Mouse (Mus musculus): ENCODE measurements around the gene Slc6a5. TPM values are rescaled to one million over a fixed set of nuclear protein-coding genes. Genes with fewer than 3 reads are reported as not detected.
A peak's percentile ranks its signal among the peaks of the same experiment; 100 is the strongest.

Gene Slc6a5
- 10.7 and 11.5 TPM in 2 replicates for polyA plus RNA-seq (2015; fragmentation: Nextera tagmentation; extraction: Ambion mirVana)

DNA sequence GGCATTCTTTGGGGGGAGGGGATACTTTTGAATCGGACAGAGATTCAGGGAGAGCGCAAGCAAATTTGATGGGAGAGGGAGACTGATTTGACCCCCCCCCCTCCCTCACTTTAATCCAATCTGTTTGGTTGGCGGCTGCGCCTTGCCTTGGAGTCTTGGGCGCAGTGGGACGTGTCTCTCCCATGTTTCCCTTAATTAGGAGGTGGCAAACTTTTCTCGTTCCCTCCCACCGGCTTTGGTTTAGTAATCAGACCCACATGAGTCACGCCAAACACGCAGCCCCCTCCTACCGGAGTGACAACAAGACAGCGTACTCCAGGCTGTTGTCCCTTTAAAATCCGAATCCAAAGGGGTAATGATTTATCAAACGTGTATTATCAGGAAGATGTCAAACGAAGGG is at the start of gene Slc6a5:
TSS of gene Slc6a5 (plus strand) at position 297 of the 400 bp plus-strand sequence.
- 2% methylated on average over 15 of the region's 15 CpGs for WGBS
- no peaks in the 10 kb centered on the region for H3K9me3 ChIP-seq
- H3K27ac ChIP-seq (replicated peaks) = peak within 1 kb of the TSS; percentile 81
- H3K9ac ChIP-seq = peak within 1 kb of the TSS; percentile 47
- peaks cover 66% of the 10 kb centered on the region for H3K27me3 ChIP-seq
- peaks cover 13% of the 10 kb centered on the region for H3K4me1 ChIP-seq (replicated peaks)
- peak; percentile 42; the same call in 1 of the 2 replicates for ATAC-seq (ENCODE audit: low FRiP score, low read depth)
- H3K4me3 ChIP-seq = peak within 1 kb of the TSS; percentile 38
- H3K4me2 ChIP-seq = peak within 1 kb of the TSS; percentile 56
- no peaks in the 10 kb centered on the region for H3K36me3 ChIP-seq

DNA sequence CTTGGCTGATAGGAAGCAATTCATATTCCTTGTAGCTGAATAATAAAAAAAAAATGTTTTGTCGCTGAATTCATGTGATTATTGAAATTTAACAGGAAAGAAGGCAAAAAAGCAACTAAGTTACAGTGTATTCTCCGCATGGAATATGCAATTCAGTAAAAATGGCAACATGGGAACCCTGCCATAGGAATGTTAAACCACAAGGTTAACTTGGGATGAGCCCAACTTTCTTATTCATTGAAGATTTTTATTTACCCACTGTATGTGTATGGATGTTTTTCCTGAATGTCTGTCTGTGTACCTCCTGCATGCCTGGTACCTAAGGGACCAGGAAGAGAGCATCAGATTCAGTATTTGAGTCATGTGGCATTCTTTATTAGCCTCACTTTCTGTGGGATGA is 48.8 kb upstream of the Slc6a5 start:
- ATAC-seq (ENCODE audit: low FRiP score, low read depth) = no peak

DNA sequence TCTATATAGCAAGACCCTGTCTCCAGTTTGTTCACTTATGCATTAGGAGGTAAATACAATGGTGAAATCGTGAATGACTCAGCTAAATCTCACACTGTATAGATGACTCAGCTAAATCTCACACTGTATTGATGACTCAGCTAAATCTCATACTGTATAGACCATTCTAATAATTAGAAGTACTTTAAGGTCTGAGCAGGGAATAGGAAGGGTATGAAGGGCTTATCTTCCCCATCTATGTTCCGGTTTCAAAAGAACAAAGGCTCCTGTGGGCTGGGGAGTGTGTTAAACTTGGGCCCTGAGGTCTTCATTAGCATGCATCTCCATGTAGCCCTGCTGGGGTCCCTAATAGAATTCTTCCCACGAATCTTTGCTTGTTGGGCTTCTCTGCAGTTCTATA is 46.2 kb upstream of the Slc6a5 start:
- Histone ChIP-seq H3K4me1 (replicated peaks) (no peaks in the 10 kb centered on the region), H3K4me3 (no peak overlapping the region), H3K9ac (no peak overlapping the region), H3K9me3 (no peaks in the 10 kb centered on the region), H3K4me2 (no peak overlapping the region), H3K36me3 (0 out of 2 replicates have a peak, but pooled peaks cover 1% of the 10 kb centered on the region), H3K27ac (replicated peaks) (no peak overlapping the region), H3K27me3 (no peaks in the 10 kb centered on the region)
- 46% methylated on average over 3 of the region's 3 CpGs for WGBS
- ATAC-seq (ENCODE audit: low FRiP score, low read depth) = no peak; the same call in 1 of the 2 replicates

More for the DNA sequence above, 48.8 kb upstream of the Slc6a5 start:
- H3K9ac ChIP-seq = no peak overlapping the region
- H3K4me2 ChIP-seq = no peak overlapping the region
- no peak overlapping the region for H3K4me3 ChIP-seq
- H3K9me3 ChIP-seq = no peaks in the 10 kb centered on the region
- H3K4me1 ChIP-seq (replicated peaks) = no peaks in the 10 kb centered on the region
- 95% methylated on average over 2 of the region's 2 CpGs for WGBS
- H3K36me3 ChIP-seq = peaks cover 7% of the 10 kb centered on the region; the same call in 1 of the 2 replicates
- no peaks in the 10 kb centered on the region for H3K27me3 ChIP-seq
- H3K27ac ChIP-seq (replicated peaks) = no peak overlapping the region

DNA sequence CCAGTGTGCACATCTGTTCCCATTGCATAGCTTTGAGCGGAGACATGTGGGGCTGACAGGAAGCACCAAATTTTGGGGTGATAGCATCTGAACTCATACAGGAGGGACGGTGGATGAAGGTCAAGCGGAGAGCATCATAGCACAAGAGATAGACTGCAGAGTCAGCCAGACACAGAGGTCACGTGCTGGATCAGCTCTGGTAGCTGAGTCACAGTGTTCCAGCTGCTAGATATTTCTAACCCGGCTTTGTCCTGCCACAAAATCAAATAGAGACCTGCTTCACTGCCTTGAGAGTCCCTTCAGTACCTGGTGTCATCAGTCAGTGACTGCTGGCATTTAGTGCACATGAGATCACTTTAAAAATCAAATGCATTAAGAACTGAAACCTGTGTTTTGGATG is 40.3 kb upstream of the Slc6a5 start:
- Histone ChIP-seq H3K4me3 (no peak overlapping the region), H3K36me3 (no peaks in the 10 kb centered on the region), H3K27me3 (no peaks in the 10 kb centered on the region), H3K27ac (replicated peaks) (peak overlapping the region; percentile 73), H3K9ac (no peak overlapping the region), H3K9me3 (no peaks in the 10 kb centered on the region), H3K4me1 (replicated peaks) (0 out of 2 replicates have a peak, but pooled peaks cover 6% of the 10 kb centered on the region), H3K4me2 (no peak overlapping the region)
- no peak for ATAC-seq (ENCODE audit: low FRiP score, low read depth)
- 74% methylated on average over 5 of the region's 5 CpGs for WGBS

DNA sequence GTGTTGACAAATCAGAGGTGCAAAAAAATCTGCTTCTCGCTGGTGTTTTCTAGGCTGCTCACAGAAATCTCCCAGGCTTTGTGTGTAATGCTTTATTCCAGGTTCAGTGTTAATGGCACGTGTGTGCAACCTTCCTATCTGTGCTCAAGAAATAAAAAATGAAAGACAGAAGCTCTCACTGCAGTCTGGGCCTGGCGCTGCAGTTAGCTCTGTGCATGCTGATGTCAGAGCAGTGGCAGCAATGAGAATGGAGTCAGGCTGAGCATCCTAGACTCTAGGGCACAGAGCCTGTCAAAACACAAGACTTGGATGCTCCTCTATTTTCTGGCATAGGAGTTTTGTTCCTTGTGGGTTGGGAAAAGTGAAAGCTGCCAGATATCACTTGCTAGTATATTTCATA is 39.7 kb upstream of the Slc6a5 start:
- Histone ChIP-seq H3K9ac (no peak overlapping the region), H3K9me3 (no peaks in the 10 kb centered on the region), H3K4me1 (replicated peaks) (0 out of 2 replicates have a peak, but pooled peaks cover 6% of the 10 kb centered on the region), H3K36me3 (no peaks in the 10 kb centered on the region), H3K4me3 (no peak overlapping the region), H3K4me2 (no peak overlapping the region), H3K27ac (replicated peaks) (peak overlapping the region; percentile 73), H3K27me3 (no peaks in the 10 kb centered on the region)
- peak; percentile 36; the same call in 1 of the 2 replicates for ATAC-seq (ENCODE audit: low FRiP score, low read depth)
- 58% methylated on average over 3 of the region's 3 CpGs for WGBS

DNA sequence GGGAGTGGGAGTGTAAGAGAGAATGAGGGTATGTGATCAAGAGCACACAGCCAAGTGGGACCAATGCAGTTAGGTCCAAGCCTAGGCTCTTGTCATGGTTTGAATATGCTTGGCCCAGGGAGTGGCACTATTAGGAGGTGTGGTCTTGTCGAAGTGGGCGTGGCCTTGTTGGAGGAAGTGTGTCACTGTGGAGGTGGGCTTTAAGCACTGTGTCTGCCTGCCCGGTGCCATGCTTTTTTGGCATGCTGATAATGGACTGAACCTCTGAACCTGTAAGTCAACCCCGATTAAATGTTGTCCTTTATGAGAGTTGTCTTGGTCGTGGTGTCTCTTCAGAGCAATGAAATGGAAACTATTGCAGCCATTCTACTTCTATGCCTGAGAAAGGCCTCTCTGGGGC is 32.6 kb upstream of the Slc6a5 start:
- H3K27ac ChIP-seq (replicated peaks) = no peak overlapping the region
- no peaks in the 10 kb centered on the region for H3K27me3 ChIP-seq
- ATAC-seq (ENCODE audit: low FRiP score, low read depth) = no peak
- no peak overlapping the region for H3K9ac ChIP-seq
- peaks cover 12% of the 10 kb centered on the region for H3K4me1 ChIP-seq (replicated peaks)
- no peak overlapping the region for H3K4me3 ChIP-seq
- H3K9me3 ChIP-seq = no peaks in the 10 kb centered on the region
- 86% methylated on average over 5 of the region's 5 CpGs for WGBS
- H3K4me2 ChIP-seq = no peak overlapping the region
- H3K36me3 ChIP-seq = no peaks in the 10 kb centered on the region

DNA sequence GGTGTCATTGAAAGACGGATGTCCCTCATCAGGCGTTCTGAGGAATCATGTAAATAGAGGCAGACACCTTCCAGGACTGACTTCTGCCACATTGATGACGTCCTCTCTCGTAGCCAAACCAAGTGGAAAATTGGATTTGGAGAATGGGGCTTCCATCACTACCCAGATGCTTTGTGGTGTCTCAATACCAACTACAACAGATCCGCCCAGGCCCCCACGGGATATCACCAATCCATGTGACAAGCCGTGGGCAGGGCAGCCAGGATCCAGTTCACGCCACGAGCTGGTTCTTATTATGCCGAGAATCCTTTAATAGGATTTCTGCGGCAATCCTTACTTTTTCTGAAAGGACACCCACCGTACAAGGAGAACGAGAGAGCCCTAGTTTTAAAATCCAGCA is 30.9 kb upstream of the Slc6a5 start:
- no peaks in the 10 kb centered on the region for H3K27me3 ChIP-seq
- ATAC-seq (ENCODE audit: low FRiP score, low read depth) = no peak
- no peaks in the 10 kb centered on the region for H3K9me3 ChIP-seq
- WGBS = 49% methylated on average over 13 of the region's 13 CpGs
- H3K27ac ChIP-seq (replicated peaks) = peak overlapping the region; percentile 63; the same call in 1 of the 2 replicates
- H3K36me3 ChIP-seq = no peaks in the 10 kb centered on the region
- no peak overlapping the region for H3K9ac ChIP-seq
- peaks cover 22% of the 10 kb centered on the region for H3K4me1 ChIP-seq (replicated peaks)
- H3K4me3 ChIP-seq = no peak overlapping the region
- H3K4me2 ChIP-seq = peak overlapping the region; percentile 9; the same call in 1 of the 2 replicates

DNA sequence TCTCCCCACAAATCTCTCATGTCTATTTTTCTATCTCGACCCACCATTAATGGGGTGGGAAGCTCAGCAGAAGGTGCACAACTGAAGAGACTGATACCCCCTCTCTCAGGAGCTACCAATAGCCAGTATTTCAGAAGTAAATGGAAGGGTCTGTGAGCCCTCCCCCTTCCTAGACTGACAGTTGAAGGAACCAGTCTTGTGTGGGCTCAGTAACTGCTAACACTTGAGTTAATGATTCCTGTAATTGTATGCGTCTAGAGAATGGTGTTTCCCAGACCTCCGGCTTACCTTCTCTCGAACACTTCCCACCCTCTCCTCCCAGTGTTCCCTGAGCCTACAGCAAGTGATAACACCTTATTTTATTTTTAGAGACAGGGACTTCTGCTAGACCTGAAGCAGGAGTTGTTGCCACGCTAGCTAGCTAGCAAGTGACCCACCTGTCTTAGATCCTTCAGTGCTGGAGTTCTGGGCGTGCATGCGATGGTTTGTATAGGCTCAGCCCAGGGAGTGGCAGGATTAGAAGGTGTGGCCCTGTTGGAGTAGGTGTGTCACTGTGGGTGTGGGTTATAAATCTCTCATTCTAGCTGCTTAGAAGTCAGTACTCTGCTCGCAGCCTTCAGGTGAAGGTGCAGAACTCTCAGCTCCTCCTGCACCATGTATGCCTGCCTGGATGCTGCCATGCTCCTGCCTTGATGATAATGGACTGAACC is 29.8 kb upstream of the Slc6a5 start:
- Histone ChIP-seq H3K27ac (replicated peaks) (peak overlapping the region; percentile 43; the same call in 1 of the 2 replicates), H3K9ac (no peak overlapping the region), H3K4me3 (no peak overlapping the region), H3K4me1 (replicated peaks) (peaks cover 22% of the 10 kb centered on the region), H3K4me2 (no peak overlapping the region), H3K9me3 (no peaks in the 10 kb centered on the region), H3K27me3 (no peaks in the 10 kb centered on the region), H3K36me3 (no peaks in the 10 kb centered on the region)
- peak; percentile 40; the same call in 1 of the 2 replicates for ATAC-seq (ENCODE audit: low FRiP score, low read depth)
- 74% methylated on average over 8 of the region's 8 CpGs for WGBS

DNA sequence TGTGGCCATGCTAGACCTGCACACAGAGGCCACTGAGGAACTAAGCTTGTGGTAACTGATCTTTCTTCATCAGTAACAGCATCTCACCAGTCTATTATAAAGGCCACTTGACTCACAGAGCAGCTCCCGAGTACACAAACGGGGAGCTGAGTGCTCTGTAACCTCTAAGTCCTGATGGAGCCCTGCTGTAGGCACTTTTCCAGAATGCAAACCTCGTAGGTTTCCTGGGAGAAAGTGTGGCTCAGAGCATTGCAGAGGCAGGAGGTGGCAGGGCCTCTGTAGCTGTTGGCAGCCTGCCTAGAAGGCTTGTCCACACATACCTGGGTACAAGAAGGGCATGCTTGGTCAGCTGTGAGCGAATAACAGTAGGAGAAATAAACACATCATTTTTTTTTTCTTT is 27.7 kb upstream of the Slc6a5 start:
- Histone ChIP-seq H3K27ac (replicated peaks) (peak overlapping the region; percentile 78), H3K36me3 (no peaks in the 10 kb centered on the region), H3K4me3 (no peak overlapping the region), H3K27me3 (no peaks in the 10 kb centered on the region), H3K4me1 (replicated peaks) (peaks cover 22% of the 10 kb centered on the region), H3K9me3 (no peaks in the 10 kb centered on the region), H3K9ac (no peak overlapping the region), H3K4me2 (peak overlapping the region; percentile 20; the same call in 1 of the 2 replicates)
- 16% methylated on average over 4 of the region's 4 CpGs for WGBS
- ATAC-seq (ENCODE audit: low FRiP score, low read depth) = 0 out of 2 replicates have a peak, but pooled peaks have one; percentile 18

DNA sequence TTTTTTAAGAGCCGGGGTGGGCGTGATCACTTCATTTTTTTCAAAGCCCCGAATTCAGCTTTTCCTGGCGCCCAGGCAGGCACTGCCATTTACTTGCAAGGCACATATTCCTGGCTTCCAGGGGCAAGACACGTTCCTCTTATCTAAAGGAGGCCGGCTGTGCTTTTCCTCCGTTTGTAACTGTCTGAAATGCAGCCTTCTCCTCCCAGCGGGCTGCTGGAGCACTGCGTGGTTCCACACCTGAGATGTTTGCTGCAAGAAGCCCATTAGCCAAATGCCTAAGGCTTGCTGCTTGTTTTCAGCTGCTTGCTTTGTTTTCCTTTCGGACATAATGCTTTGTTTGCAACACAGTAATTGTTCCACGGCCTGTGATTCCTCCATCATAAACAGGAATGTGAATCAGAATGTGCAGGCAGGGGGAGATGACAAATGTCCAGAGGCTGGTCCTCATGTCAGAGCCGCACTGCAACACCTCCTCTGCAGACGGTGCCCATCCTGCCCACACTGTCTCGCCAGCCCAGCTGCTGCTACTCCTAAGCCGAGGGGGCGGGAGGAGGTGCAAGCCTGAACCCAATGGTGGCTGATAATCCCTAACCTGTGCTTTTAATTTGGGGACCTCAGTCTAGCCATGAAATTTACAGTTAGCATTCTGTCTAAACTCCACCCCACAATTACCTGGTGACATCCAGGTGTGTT is 27.1 kb upstream of the Slc6a5 start:
- 12% methylated on average over 16 of the region's 16 CpGs for WGBS
- peaks cover 22% of the 10 kb centered on the region for H3K4me1 ChIP-seq (replicated peaks)

DNA sequence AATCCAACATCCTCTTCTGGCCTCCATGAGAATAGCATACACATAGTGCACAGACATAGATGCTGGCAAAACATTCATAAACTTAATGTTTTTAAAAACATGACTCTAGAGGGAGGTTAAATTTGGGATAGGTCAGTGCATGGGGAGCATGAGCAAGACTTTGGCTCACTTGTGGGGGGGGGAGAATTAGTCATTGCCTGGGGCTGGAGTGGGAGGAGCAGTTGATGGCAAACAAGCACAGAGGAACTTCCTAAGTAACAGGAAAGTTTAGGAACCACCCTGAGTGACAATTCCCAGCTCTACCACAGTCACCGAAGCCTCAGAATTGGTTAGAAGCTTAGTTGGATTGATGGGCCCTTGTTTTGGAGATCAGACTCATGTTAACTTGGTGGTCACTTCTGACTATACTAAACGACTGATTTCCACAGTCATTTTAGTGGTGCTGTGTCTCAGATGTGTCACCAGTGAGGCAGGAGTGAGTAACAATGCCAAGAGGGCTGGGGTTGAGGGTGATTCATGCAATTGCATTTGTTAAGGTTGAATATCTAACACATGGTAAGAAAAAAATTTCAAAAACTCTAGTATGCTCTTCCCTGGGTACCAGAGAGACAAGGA is 22.1 kb upstream of the Slc6a5 start:
- 78% methylated on average over 2 of the region's 2 CpGs for WGBS
- H3K4me3 ChIP-seq = no peak overlapping the region
- no peak overlapping the region for H3K27ac ChIP-seq (replicated peaks)
- no peaks in the 10 kb centered on the region for H3K27me3 ChIP-seq
- H3K4me2 ChIP-seq = no peak overlapping the region
- no peaks in the 10 kb centered on the region for H3K9me3 ChIP-seq
- H3K9ac ChIP-seq = no peak overlapping the region
- ATAC-seq (ENCODE audit: low FRiP score, low read depth) = no peak
- H3K36me3 ChIP-seq = no peaks in the 10 kb centered on the region
- peaks cover 4% of the 10 kb centered on the region for H3K4me1 ChIP-seq (replicated peaks)

More for the DNA sequence above, 27.1 kb upstream of the Slc6a5 start:
- H3K4me2 ChIP-seq = peak overlapping the region; percentile 20; the same call in 1 of the 2 replicates
- H3K4me3 ChIP-seq = no peak overlapping the region
- no peaks in the 10 kb centered on the region for H3K27me3 ChIP-seq
- no peaks in the 10 kb centered on the region for H3K9me3 ChIP-seq
- no peaks in the 10 kb centered on the region for H3K36me3 ChIP-seq
- H3K27ac ChIP-seq (replicated peaks) = peak overlapping the region; percentile 78
- H3K9ac ChIP-seq = no peak overlapping the region
- peak; percentile 59; the same call in 1 of the 2 replicates for ATAC-seq (ENCODE audit: low FRiP score, low read depth)

DNA sequence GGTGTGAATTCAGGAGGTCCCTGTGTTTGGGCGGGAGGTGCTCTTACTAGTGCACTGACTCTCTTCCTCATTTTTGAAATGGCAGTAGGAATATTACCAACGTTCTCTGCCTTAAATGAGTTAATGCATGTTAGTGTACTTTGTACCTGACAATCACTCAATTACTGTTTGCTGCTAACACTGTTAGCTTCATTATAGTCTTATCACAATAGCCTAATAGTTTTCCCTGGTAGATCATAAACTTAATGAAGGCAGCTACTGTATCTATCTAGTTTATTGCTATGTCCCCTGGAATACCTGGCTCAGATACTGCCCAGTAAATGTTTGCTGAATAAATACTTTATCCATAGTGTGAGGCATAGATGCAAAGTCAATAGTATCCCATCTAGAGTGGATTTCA is 15.2 kb upstream of the Slc6a5 start:
- ATAC-seq (ENCODE audit: low FRiP score, low read depth) = no peak
- no peak overlapping the region for H3K4me2 ChIP-seq
- no peak overlapping the region for H3K4me3 ChIP-seq
- WGBS = 84% methylated on average over 2 of the region's 2 CpGs
- no peak overlapping the region for H3K9ac ChIP-seq
- H3K27me3 ChIP-seq = no peaks in the 10 kb centered on the region
- H3K27ac ChIP-seq (replicated peaks) = no peak overlapping the region
- no peaks in the 10 kb centered on the region for H3K9me3 ChIP-seq
- H3K36me3 ChIP-seq = no peaks in the 10 kb centered on the region
- no peaks in the 10 kb centered on the region for H3K4me1 ChIP-seq (replicated peaks)

Measured in hindbrain, embryonic 15.5 days (tissue).